18 mouse cellular contexts compared by ENCODE assay signal in the genomic region with DNA sequence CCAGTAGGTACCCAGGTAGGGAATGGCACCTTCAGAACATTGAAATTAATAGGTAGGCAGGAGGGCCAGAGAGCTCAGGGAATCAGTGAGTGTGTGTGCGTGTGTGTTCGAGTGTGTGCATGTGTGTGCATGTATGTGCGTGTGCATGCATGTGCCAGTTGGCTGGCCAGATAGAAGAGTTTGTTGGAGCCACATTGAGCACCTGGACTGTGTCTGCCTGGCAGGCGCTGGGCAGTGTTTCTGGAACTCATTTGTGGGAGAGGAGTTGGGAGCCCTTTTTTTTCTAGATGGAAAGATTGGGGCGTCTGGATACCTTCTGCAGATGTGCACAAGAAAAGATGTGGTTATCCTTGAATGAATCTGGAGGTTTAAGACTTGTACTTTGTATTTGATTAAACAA. TPM values are rescaled to one million over a fixed set of nuclear protein-coding genes. Genes with fewer than 3 reads are reported as not detected.
DNase-seq lines count a peak whose midpoint lies in the region; ATAC-seq and TF ChIP-seq lines count a peak whose summit lies in the region.
"Had no signal": no experiment of that assay in that cellular context is flagged by ENCODE, and none has a peak within 500 bp of the region (broad histone marks: within the 10 kb centered on the region; RNA-seq: fewer than 3 reads in every experiment).

No protein-coding gene starts in this region.

- H3K4me2 ChIP-seq in heart, embryonic 13.5 days, result no peak overlapping the region
- no peak overlapping the region for H3K4me2 ChIP-seq in embryonic facial prominence, embryonic 15.5 days (replicated peaks)
- H3K4me2 ChIP-seq in liver, embryonic 12.5 days, result no peak overlapping the region
- H3K4me2 ChIP-seq: midbrain, embryonic 11.5 days had no signal

- WGBS in heart, embryonic 13.5 days, result 82% methylated on average over 5 of the region's 5 CpGs
- 48% methylated on average over 5 of the region's 5 CpGs for WGBS in embryonic facial prominence, embryonic 15.5 days
- 72% methylated on average over 5 of the region's 5 CpGs for WGBS in liver, embryonic 12.5 days (ENCODE audit: insufficient replicate concordance)

- H3K4me1 ChIP-seq in heart, embryonic 13.5 days, result peaks cover 68% of the 10 kb centered on the region
- H3K4me1 ChIP-seq in embryonic facial prominence, embryonic 15.5 days, result peaks cover 72% of the 10 kb centered on the region
- H3K4me1 ChIP-seq in liver, embryonic 12.5 days, result peaks cover 30% of the 10 kb centered on the region

- H3K9me3 ChIP-seq in heart, embryonic 13.5 days, result no peaks in the 10 kb centered on the region
- H3K9me3 ChIP-seq in embryonic facial prominence, embryonic 15.5 days (replicated peaks), result no peaks in the 10 kb centered on the region
- no peaks in the 10 kb centered on the region for H3K9me3 ChIP-seq in liver, embryonic 12.5 days (replicated peaks)
- H3K9me3 ChIP-seq: forebrain, embryonic 12.5 days had no signal

- H3K27ac ChIP-seq in heart, embryonic 13.5 days (replicated peaks), result 0 out of 2 replicates have a peak overlapping the region, but pooled peaks have one; percentile 8
- peak overlapping the region; percentile 64; the same call in 1 of the 2 replicates for H3K27ac ChIP-seq in layer of hippocampus, adult 2 months
- peak overlapping the region; percentile 75 for H3K27ac ChIP-seq in embryonic facial prominence, embryonic 15.5 days (replicated peaks)
- H3K27ac ChIP-seq in liver, embryonic 12.5 days, result 0 out of 2 replicates have a peak overlapping the region, but pooled peaks have one; percentile 63
- H3K27ac ChIP-seq: forebrain, embryonic 12.5 days had no signal

- H3K36me3 ChIP-seq in heart, embryonic 13.5 days, result peaks cover 4% of the 10 kb centered on the region; the same call in 1 of the 2 replicates
- H3K36me3 ChIP-seq in embryonic facial prominence, embryonic 15.5 days, result no peaks in the 10 kb centered on the region
- H3K36me3 ChIP-seq in liver, embryonic 12.5 days, result no peaks in the 10 kb centered on the region
- H3K36me3 ChIP-seq: forebrain, embryonic 12.5 days; G1E had no signal

- no peak overlapping the region for H3K9ac ChIP-seq in heart, embryonic 13.5 days
- no peak overlapping the region for H3K9ac ChIP-seq in embryonic facial prominence, embryonic 15.5 days
- no peak overlapping the region for H3K9ac ChIP-seq in liver, embryonic 12.5 days
- H3K9ac ChIP-seq: forebrain, embryonic 12.5 days had no signal

- TF ChIP-seq CTCF in layer of hippocampus, adult 2 months (conservative IDR thresholded peaks at IDR 0.05), result no peak

- no peak overlapping the region for H3K4me3 ChIP-seq in heart, embryonic 13.5 days
- H3K4me3 ChIP-seq in layer of hippocampus, adult 2 months, result no peak overlapping the region
- H3K4me3 ChIP-seq in embryonic facial prominence, embryonic 15.5 days (replicated peaks), result no peak overlapping the region
- no peak overlapping the region for H3K4me3 ChIP-seq in liver, embryonic 12.5 days
- H3K4me3 ChIP-seq: forebrain, embryonic 12.5 days had no signal

- no peaks in the 10 kb centered on the region for H3K27me3 ChIP-seq in heart, embryonic 13.5 days (replicated peaks)
- no peaks in the 10 kb centered on the region for H3K27me3 ChIP-seq in embryonic facial prominence, embryonic 15.5 days
- H3K27me3 ChIP-seq in liver, embryonic 12.5 days (replicated peaks), result no peaks in the 10 kb centered on the region
- H3K27me3 ChIP-seq: forebrain, embryonic 12.5 days had no signal

- no peak for ATAC-seq in heart, embryonic 13.5 days (ENCODE audit: extremely low read depth, insufficient number of reproducible peaks, low FRiP score, low TSS enrichment)
- ATAC-seq in embryonic facial prominence, embryonic 15.5 days (ENCODE audit: insufficient number of reproducible peaks, low FRiP score, low TSS enrichment, low read depth), result no peak
- no peak for ATAC-seq in liver, embryonic 12.5 days

- DNase-seq in heart, adult 18-20 months, result no peak
- no peak for DNase-seq in layer of hippocampus, adult 2 months (ENCODE audit: low spot score in 2 of 2)
- DNase-seq in layer of hippocampus, adult 8-10 months (ENCODE audit: low spot score in 2 of 2), result no peak
- no peak for DNase-seq in layer of hippocampus, postnatal 14 days (ENCODE audit: low spot score in 2 of 2)
- DNase-seq in ovary, postnatal 14 days (ENCODE audit: low spot score), result no peak
- DNase-seq: adrenal gland, postnatal 25 days; cerebellum, postnatal 25 days; gastrocnemius, postnatal 14 days; kidney, adult 2 months; retina, postnatal 1 day; spleen, adult 18-20 months; thymus, postnatal 36 days had no signal

RNA-seq across cellular contexts. Expression of gene Farp1, which starts 19.1 kb away (rescaled TPM):
- 15.3 and 17.6 TPM in 2 replicates for polyA plus RNA-seq in heart, embryonic 13.5 days (2015; fragmentation: Nextera tagmentation; extraction: Ambion mirVana)
- total RNA-seq in heart, adult 18-20 months (2021), result 1 to 10 TPM; 7.1 to 8.7 TPM
- 100 to 1,000 TPM; 102 TPM for total RNA-seq in layer of hippocampus, adult 2 months (2021)
- total RNA-seq in layer of hippocampus, adult 8-10 months (2022), result 100 to 1,000 TPM; 110 to 121 (median 116) TPM
- polyA plus RNA-seq in embryonic facial prominence, embryonic 15.5 days (2015; fragmentation: Nextera tagmentation; extraction: Ambion mirVana), result 30.5 and 32.5 TPM in 2 replicates
- 8.0 and 8.8 TPM in 2 replicates for polyA plus RNA-seq in liver, embryonic 12.5 days (2016; fragmentation: Nextera tagmentation; extraction: Ambion mirVana)
- total RNA-seq in layer of hippocampus, postnatal 14 days (2021), result 10 to 100 TPM; 88.3 to 92.0 TPM

Comparison
In these comparisons a context has a peak if more than half of its experiments do, and no peak if none do; other contexts are left out.
1. H3K27ac ChIP-seq: peak in every context shown above with its lines; median percentile 75 in embryonic facial prominence, embryonic 15.5 days; 64 in layer of hippocampus, adult 2 months; 63 in liver, embryonic 12.5 days; 8 in heart, embryonic 13.5 days.
2. RNA of gene Farp1, which starts 19.1 kb away (total RNA-seq): 110 to 121 TPM in layer of hippocampus, adult 8-10 months, 102 TPM in layer of hippocampus, adult 2 months and 88.3 to 92.0 TPM in layer of hippocampus, postnatal 14 days; 7.1 to 8.7 TPM in heart, adult 18-20 months; every median in the first group is over 4 times any median in the second.